Comparison of ENCODE assay signal across 9 mouse cellular contexts in genomic region chrX:7680864-7681263, GRCm38 (mm10). TPM values are rescaled to one million over a fixed set of nuclear protein-coding genes. Genes with fewer than 3 reads are reported as not detected.
DNase-seq lines count a peak whose midpoint lies in the region; ATAC-seq lines count a peak whose summit lies in the region.
"Had no signal": no experiment of that assay in that cellular context is flagged by ENCODE, and none has a peak within 500 bp of the region (broad histone marks: within the 10 kb centered on the region; RNA-seq: fewer than 3 reads in every experiment).

Gene Magix (minus strand): TSS chrX:7681251.

- peaks cover 6% of the 10 kb centered on the region; the same call in 1 of the 2 replicates for H3K4me1 ChIP-seq in megakaryocyte, embryonic 14.5 days
- H3K4me1 ChIP-seq in heart, embryonic 11.5 days (ENCODE audit: control insufficient read depth, insufficient read depth, low read length) = no peaks in the 10 kb centered on the region
- no peaks in the 10 kb centered on the region for H3K4me1 ChIP-seq in kidney, embryonic 14.5 days (ENCODE audit: control insufficient read depth, insufficient read depth, low read length)
- no peaks in the 10 kb centered on the region for H3K4me1 ChIP-seq in midbrain, embryonic 14.5 days (ENCODE audit: control insufficient read depth, insufficient read depth, low read length)

- peak within 1 kb of the TSS; percentile 58 for H3K4me2 ChIP-seq in heart, embryonic 11.5 days
- peak within 1 kb of the TSS; percentile 40 for H3K4me2 ChIP-seq in kidney, embryonic 14.5 days (replicated peaks; ENCODE audit: low read depth, low read length)
- H3K4me2 ChIP-seq in midbrain, embryonic 14.5 days (ENCODE audit: low read length) = peak within 1 kb of the TSS; percentile 48

- H3K27me3 ChIP-seq in megakaryocyte, embryonic 14.5 days (replicated peaks) = peaks cover 9% of the 10 kb centered on the region
- no peaks in the 10 kb centered on the region for H3K27me3 ChIP-seq in heart, embryonic 11.5 days (ENCODE audit: control insufficient read depth, insufficient read depth, low read length)
- H3K27me3 ChIP-seq in kidney, embryonic 14.5 days (ENCODE audit: control insufficient read depth, insufficient read depth, low read length) = no peaks in the 10 kb centered on the region
- H3K27me3 ChIP-seq in midbrain, embryonic 14.5 days (ENCODE audit: control insufficient read depth, insufficient read depth, low read length) = no peaks in the 10 kb centered on the region

- H3K27ac ChIP-seq in heart, embryonic 11.5 days (ENCODE audit: low read depth, low read length) = no peak within 1 kb of the TSS
- no peak within 1 kb of the TSS for H3K27ac ChIP-seq in kidney, embryonic 14.5 days (ENCODE audit: low read depth, low read length)
- no peak within 1 kb of the TSS for H3K27ac ChIP-seq in midbrain, embryonic 14.5 days (replicated peaks; ENCODE audit: low read depth, low read length)
- H3K27ac ChIP-seq: macrophage had no signal

- no peak for DNase-seq in midbrain, embryonic 14.5 days
- DNase-seq in adipocyte (ENCODE audit: low spot score) = no peak
- DNase-seq in frontal cortex, adult 2 months (ENCODE audit: extremely low spot score in 1 of 2, low spot score in 1 of 2) = no peak

- no peaks in the 10 kb centered on the region for H3K36me3 ChIP-seq in megakaryocyte, embryonic 14.5 days (replicated peaks; ENCODE audit: low read length)
- H3K36me3 ChIP-seq in heart, embryonic 11.5 days (ENCODE audit: control insufficient read depth, insufficient read depth, low read length) = no peaks in the 10 kb centered on the region
- no peaks in the 10 kb centered on the region for H3K36me3 ChIP-seq in kidney, embryonic 14.5 days (ENCODE audit: control insufficient read depth, insufficient read depth, low read length)
- no peaks in the 10 kb centered on the region for H3K36me3 ChIP-seq in midbrain, embryonic 14.5 days (ENCODE audit: control insufficient read depth, insufficient read depth, low read length)

- H3K4me3 ChIP-seq in megakaryocyte, embryonic 14.5 days (replicated peaks) = peak within 1 kb of the TSS; percentile 89
- H3K4me3 ChIP-seq in heart, embryonic 11.5 days (ENCODE audit: low read depth, low read length) = peak within 1 kb of the TSS; percentile 32
- H3K4me3 ChIP-seq in kidney, embryonic 14.5 days (ENCODE audit: low read length) = peak within 1 kb of the TSS; percentile 28; the same call in 1 of the 2 replicates
- no peak within 1 kb of the TSS for H3K4me3 ChIP-seq in midbrain, embryonic 14.5 days (replicated peaks; ENCODE audit: low read depth, low read length)

- H3K9me3 ChIP-seq in megakaryocyte, embryonic 14.5 days = no peaks in the 10 kb centered on the region
- H3K9me3 ChIP-seq in heart, embryonic 11.5 days (replicated peaks; ENCODE audit: control insufficient read depth, low read length) = no peaks in the 10 kb centered on the region
- H3K9me3 ChIP-seq in kidney, embryonic 14.5 days (ENCODE audit: control insufficient read depth, low read length) = no peaks in the 10 kb centered on the region
- H3K9me3 ChIP-seq in midbrain, embryonic 14.5 days (ENCODE audit: control insufficient read depth, low read length) = no peaks in the 10 kb centered on the region

- ATAC-seq in megakaryocyte, adult 5-6 weeks (ENCODE audit: poor library complexity, severe bottlenecking) = no peak
- ATAC-seq in heart, embryonic 11.5 days (replicated peaks; ENCODE audit: insufficient number of reproducible peaks, low FRiP score, low TSS enrichment) = no peak
- ATAC-seq in kidney, embryonic 14.5 days (ENCODE audit: low FRiP score, low TSS enrichment) = no peak
- no peak for ATAC-seq in midbrain, embryonic 14.5 days (ENCODE audit: low FRiP score, low TSS enrichment)
- ATAC-seq in monocyte, adult 5-6 weeks (replicated peaks; ENCODE audit: insufficient number of reproducible peaks, low FRiP score, low TSS enrichment, poor library complexity, severe bottlenecking) = no peak

- H3K9ac ChIP-seq in heart, embryonic 11.5 days (ENCODE audit: low read depth, low read length) = no peak within 1 kb of the TSS
- H3K9ac ChIP-seq in kidney, embryonic 14.5 days (ENCODE audit: low read depth, low read length) = no peak within 1 kb of the TSS
- no peak within 1 kb of the TSS for H3K9ac ChIP-seq in midbrain, embryonic 14.5 days (replicated peaks; ENCODE audit: low read length)

- 64% methylated on average over 14 of the region's 14 CpGs for WGBS in heart, embryonic 11.5 days (ENCODE audit: insufficient replicate concordance)
- WGBS in kidney, embryonic 14.5 days = 70% methylated on average over 14 of the region's 14 CpGs
- 72% methylated on average over 14 of the region's 14 CpGs for WGBS in midbrain, embryonic 14.5 days

RNA-seq across cellular contexts. Expression of gene Magix, which starts in this region (rescaled TPM):
- not detected in 2 replicates for polyA plus RNA-seq in megakaryocyte, embryonic 14.5 days (2012; ENCODE audit: insufficient read depth, low replicate concordance)
- total RNA-seq in megakaryocyte, adult 5-6 weeks (2015) = not detected in 2 replicates
- 0.18 TPM in 1 of 2 replicates, not detected in the other for total RNA-seq in megakaryocyte, adult 5-6 weeks (2017)
- not detected in 2 replicates for polyA plus RNA-seq in heart, embryonic 11.5 days (2014; fragmentation: Nextera tagmentation; extraction: Ambion mirVana)
- 0.28 and 0.29 TPM in 2 replicates for polyA plus RNA-seq in kidney, embryonic 14.5 days (2014; fragmentation: Nextera tagmentation; extraction: Ambion mirVana)
- polyA plus RNA-seq in midbrain, embryonic 14.5 days (2014; fragmentation: Nextera tagmentation; extraction: Ambion mirVana) = 0.16 TPM in 2 replicates
- 0.90 and 1.2 TPM in 2 replicates for polyA plus RNA-seq in frontal cortex, adult 2 months (2012; rRNA removed)
- not detected in 3 replicates for total RNA-seq in monocyte, adult 5-6 weeks (2017)
